In genomic region chr19:6058966-6059365, GRCm38 (mm10) we compare ENCODE assay signal across 9 mouse cellular contexts. TPM values are rescaled to one million over a fixed set of nuclear protein-coding genes. Genes with fewer than 3 reads are reported as not detected.
A peak's percentile ranks its signal among the peaks of the same experiment; 100 is the strongest.
DNase-seq lines count a peak whose midpoint lies in the region; ATAC-seq and TF ChIP-seq lines count a peak whose summit lies in the region.
"Had no signal": no experiment of that assay in that cellular context is flagged by ENCODE, and none has a peak within 500 bp of the region (broad histone marks: within the 10 kb centered on the region; RNA-seq: fewer than 3 reads in every experiment).

No protein-coding gene starts in this region.

- H3K9me3 ChIP-seq in embryonic facial prominence, embryonic 14.5 days (ENCODE audit: control insufficient read depth, low read length): no peaks in the 10 kb centered on the region
- no peaks in the 10 kb centered on the region for H3K9me3 ChIP-seq in intestine, embryonic 16.5 days (ENCODE audit: control insufficient read depth, low read length)
- no peaks in the 10 kb centered on the region for H3K9me3 ChIP-seq in neural tube, embryonic 12.5 days

- H3K27ac ChIP-seq in layer of hippocampus, adult 2 months: no peak overlapping the region; the same call in 1 of the 2 replicates
- H3K27ac ChIP-seq in embryonic facial prominence, embryonic 14.5 days (replicated peaks; ENCODE audit: low read depth, low read length): peak overlapping the region; percentile 81; the same call in 1 of the 2 replicates
- peak overlapping the region; percentile 74 for H3K27ac ChIP-seq in intestine, embryonic 16.5 days (ENCODE audit: low read length)
- no peak overlapping the region for H3K27ac ChIP-seq in neural tube, embryonic 12.5 days
- no peak overlapping the region for H3K27ac ChIP-seq in thymus, adult 2 months (ENCODE audit: control insufficient read depth, insufficient read depth, low read length)

- TF ChIP-seq CTCF in layer of hippocampus, adult 2 months (conservative IDR thresholded peaks at IDR 0.05): no peak
- no peak for TF ChIP-seq CTCF in thymus, adult 2 months (IDR thresholded peaks at IDR 0.05; ENCODE audit: borderline replicate concordance, control insufficient read depth, extremely low read depth, insufficient read depth, low read length, poor library complexity)

- TF ChIP-seq POLR2A in thymus, adult 2 months (IDR thresholded peaks at IDR 0.05; ENCODE audit: control insufficient read depth, extremely low read depth, insufficient read depth, low read length, poor library complexity): no peak

- peak overlapping the region; percentile 94 for H3K9ac ChIP-seq in embryonic facial prominence, embryonic 14.5 days (ENCODE audit: low read depth, low read length)
- H3K9ac ChIP-seq in intestine, embryonic 16.5 days (ENCODE audit: low read depth, low read length): peak overlapping the region; percentile 87
- peak overlapping the region; percentile 83; the same call in 1 of the 2 replicates for H3K9ac ChIP-seq in neural tube, embryonic 12.5 days

- peaks cover 34% of the 10 kb centered on the region for H3K36me3 ChIP-seq in embryonic facial prominence, embryonic 14.5 days (ENCODE audit: control insufficient read depth, insufficient read depth, low read length)
- H3K36me3 ChIP-seq in intestine, embryonic 16.5 days (ENCODE audit: control insufficient read depth, insufficient read depth, low read length): peaks cover 7% of the 10 kb centered on the region; the same call in 1 of the 2 replicates
- H3K36me3 ChIP-seq in neural tube, embryonic 12.5 days: peaks cover 30% of the 10 kb centered on the region
- H3K36me3 ChIP-seq in thymus, adult 2 months (ENCODE audit: control insufficient read depth, insufficient read depth, low read length): peaks cover 11% of the 10 kb centered on the region

- peak overlapping the region; percentile 68 for H3K4me2 ChIP-seq in embryonic facial prominence, embryonic 14.5 days (ENCODE audit: low read depth, low read length)
- peak overlapping the region; percentile 80 for H3K4me2 ChIP-seq in intestine, embryonic 16.5 days (ENCODE audit: low read depth, low read length)
- peak overlapping the region; percentile 84 for H3K4me2 ChIP-seq in neural tube, embryonic 12.5 days (replicated peaks)

- DNase-seq in layer of hippocampus, adult 2 months (ENCODE audit: low spot score in 2 of 2): no peak
- no peak for DNase-seq in layer of hippocampus, postnatal 36 days
- DNase-seq in embryonic facial prominence, embryonic 14.5 days (ENCODE audit: low spot score): no peak
- DNase-seq in right cerebral cortex, postnatal 14 days: no peak
- DNase-seq in thymus, adult 2 months: no peak
- DNase-seq: lung, postnatal 10 days had no signal

- WGBS in embryonic facial prominence, embryonic 14.5 days: 87% methylated on average over 5 of the region's 5 CpGs
- 65% methylated on average over 5 of the region's 5 CpGs for WGBS in intestine, embryonic 16.5 days
- 89% methylated on average over 5 of the region's 5 CpGs for WGBS in neural tube, embryonic 12.5 days
- 94% methylated on average over 5 of the region's 5 CpGs for WGBS in thymus, adult 2 months

- peak overlapping the region; percentile 96 for H3K4me3 ChIP-seq in layer of hippocampus, adult 2 months
- H3K4me3 ChIP-seq in embryonic facial prominence, embryonic 14.5 days (ENCODE audit: low read depth, low read length): peak overlapping the region; percentile 49
- H3K4me3 ChIP-seq in intestine, embryonic 16.5 days (ENCODE audit: low read length): peak overlapping the region; percentile 83
- H3K4me3 ChIP-seq in neural tube, embryonic 12.5 days: peak overlapping the region; percentile 85
- no peak overlapping the region for H3K4me3 ChIP-seq in thymus, adult 2 months (ENCODE audit: control insufficient read depth, insufficient read depth, low read length)

- H3K4me1 ChIP-seq in embryonic facial prominence, embryonic 14.5 days (ENCODE audit: control insufficient read depth, insufficient read depth, low read length): peaks cover 20% of the 10 kb centered on the region
- H3K4me1 ChIP-seq in intestine, embryonic 16.5 days (ENCODE audit: control insufficient read depth, insufficient read depth, low read length): peaks cover 33% of the 10 kb centered on the region
- H3K4me1 ChIP-seq in neural tube, embryonic 12.5 days: peaks cover 44% of the 10 kb centered on the region
- peaks cover 16% of the 10 kb centered on the region for H3K4me1 ChIP-seq in thymus, adult 2 months (replicated peaks; ENCODE audit: control insufficient read depth, insufficient read depth, low read length)

- no peak for ATAC-seq in embryonic facial prominence, embryonic 14.5 days (ENCODE audit: low read depth)
- ATAC-seq in intestine, embryonic 16.5 days: no peak
- ATAC-seq in neural tube, embryonic 12.5 days (ENCODE audit: low FRiP score, low read depth): no peak
- no peak for ATAC-seq in megakaryocyte-erythroid progenitor cell, adult 5-6 weeks (replicated peaks; ENCODE audit: low FRiP score, low TSS enrichment, poor library complexity, severe bottlenecking)

- no peaks in the 10 kb centered on the region for H3K27me3 ChIP-seq in embryonic facial prominence, embryonic 14.5 days (replicated peaks; ENCODE audit: control insufficient read depth, insufficient read depth, low read length)
- no peaks in the 10 kb centered on the region for H3K27me3 ChIP-seq in intestine, embryonic 16.5 days (replicated peaks; ENCODE audit: control insufficient read depth, insufficient read depth, low read length)
- H3K27me3 ChIP-seq in neural tube, embryonic 12.5 days (replicated peaks): no peaks in the 10 kb centered on the region
- H3K27me3 ChIP-seq in thymus, adult 2 months (ENCODE audit: control insufficient read depth, insufficient read depth, low read length): no peaks in the 10 kb centered on the region

RNA-seq across cellular contexts. Expression of gene Fau, which starts 1.3 kb away (rescaled TPM):
- total RNA-seq in layer of hippocampus, adult 2 months (2021): 100 to 1,000 TPM; 676 to 714 TPM
- 100 to 1,000 TPM; 676 to 701 TPM for total RNA-seq in layer of hippocampus, postnatal 36 days (2021)
- polyA plus RNA-seq in embryonic facial prominence, embryonic 14.5 days (2014; fragmentation: Nextera tagmentation; extraction: Ambion mirVana): 870 and 937 TPM in 2 replicates
- polyA plus RNA-seq in intestine, embryonic 16.5 days (2015; fragmentation: Nextera tagmentation; extraction: Ambion mirVana): 868 and 882 TPM in 2 replicates
- 635 and 643 TPM in 2 replicates for polyA plus RNA-seq in neural tube, embryonic 12.5 days (2016; fragmentation: Nextera tagmentation; extraction: Ambion mirVana)
- total RNA-seq in megakaryocyte-erythroid progenitor cell, adult 5-6 weeks (2014; fragmentation: Nextera tagmentation): 2,866 and 2,996 TPM in 2 replicates
- total RNA-seq in megakaryocyte-erythroid progenitor cell, adult 5-6 weeks (2017): 1,307 and 1,586 TPM in 2 replicates
- polyA plus RNA-seq in thymus, adult 2 months (2012; rRNA removed): 2,283 and 2,588 TPM in 2 replicates

RNA-seq across cellular contexts. Expression of gene Mrpl49, which starts 1.4 kb away (rescaled TPM):
- total RNA-seq in layer of hippocampus, adult 2 months (2021): 10 to 100 TPM; 42.8 to 49.6 TPM
- total RNA-seq in layer of hippocampus, postnatal 36 days (2021): 10 to 100 TPM; 46.8 to 47.9 TPM
- polyA plus RNA-seq in embryonic facial prominence, embryonic 14.5 days (2014; fragmentation: Nextera tagmentation; extraction: Ambion mirVana): 67.5 and 69.8 TPM in 2 replicates
- polyA plus RNA-seq in intestine, embryonic 16.5 days (2015; fragmentation: Nextera tagmentation; extraction: Ambion mirVana): 71.4 and 79.5 TPM in 2 replicates
- polyA plus RNA-seq in neural tube, embryonic 12.5 days (2016; fragmentation: Nextera tagmentation; extraction: Ambion mirVana): 66.0 and 68.6 TPM in 2 replicates
- 54.4 and 64.1 TPM in 2 replicates for total RNA-seq in megakaryocyte-erythroid progenitor cell, adult 5-6 weeks (2014; fragmentation: Nextera tagmentation)
- total RNA-seq in megakaryocyte-erythroid progenitor cell, adult 5-6 weeks (2017): 33.6 and 41.0 TPM in 2 replicates
- polyA plus RNA-seq in thymus, adult 2 months (2012; rRNA removed): 28.8 and 29.4 TPM in 2 replicates

RNA-seq across cellular contexts. Expression of gene Znhit2, which starts 2.0 kb away (rescaled TPM):
- total RNA-seq in layer of hippocampus, adult 2 months (2021): 10 to 100 TPM; 39.0 to 42.5 TPM
- total RNA-seq in layer of hippocampus, postnatal 36 days (2021): 10 to 100 TPM; 33.1 to 35.2 TPM
- 33.1 and 33.6 TPM in 2 replicates for polyA plus RNA-seq in embryonic facial prominence, embryonic 14.5 days (2014; fragmentation: Nextera tagmentation; extraction: Ambion mirVana)
- polyA plus RNA-seq in intestine, embryonic 16.5 days (2015; fragmentation: Nextera tagmentation; extraction: Ambion mirVana): 27.6 and 29.9 TPM in 2 replicates
- polyA plus RNA-seq in neural tube, embryonic 12.5 days (2016; fragmentation: Nextera tagmentation; extraction: Ambion mirVana): 34.3 and 38.2 TPM in 2 replicates
- total RNA-seq in megakaryocyte-erythroid progenitor cell, adult 5-6 weeks (2014; fragmentation: Nextera tagmentation): 11.5 and 16.7 TPM in 2 replicates
- 10.7 and 11.2 TPM in 2 replicates for total RNA-seq in megakaryocyte-erythroid progenitor cell, adult 5-6 weeks (2017)
- 69.6 and 80.8 TPM in 2 replicates for polyA plus RNA-seq in thymus, adult 2 months (2012; rRNA removed)

RNA-seq across cellular contexts. Expression of gene Tm7sf2, which starts 9.2 kb away (rescaled TPM):
- total RNA-seq in layer of hippocampus, adult 2 months (2021): 10 to 100 TPM; 25.3 to 26.0 TPM
- total RNA-seq in layer of hippocampus, postnatal 36 days (2021): 10 to 100 TPM; 26.4 to 34.2 TPM
- polyA plus RNA-seq in embryonic facial prominence, embryonic 14.5 days (2014; fragmentation: Nextera tagmentation; extraction: Ambion mirVana): 19.5 and 21.7 TPM in 2 replicates
- 37.3 and 39.0 TPM in 2 replicates for polyA plus RNA-seq in intestine, embryonic 16.5 days (2015; fragmentation: Nextera tagmentation; extraction: Ambion mirVana)
- 44.3 and 45.9 TPM in 2 replicates for polyA plus RNA-seq in neural tube, embryonic 12.5 days (2016; fragmentation: Nextera tagmentation; extraction: Ambion mirVana)
- 13.7 and 14.7 TPM in 2 replicates for total RNA-seq in megakaryocyte-erythroid progenitor cell, adult 5-6 weeks (2014; fragmentation: Nextera tagmentation)
- total RNA-seq in megakaryocyte-erythroid progenitor cell, adult 5-6 weeks (2017): 3.6 and 4.8 TPM in 2 replicates
- polyA plus RNA-seq in thymus, adult 2 months (2012; rRNA removed): 35.8 and 42.0 TPM in 2 replicates

RNA-seq across cellular contexts. Expression of gene Syvn1, which starts 12.6 kb away (rescaled TPM):
- 10 to 100 TPM; 42.0 to 45.1 TPM for total RNA-seq in layer of hippocampus, adult 2 months (2021)
- total RNA-seq in layer of hippocampus, postnatal 36 days (2021): 10 to 100 TPM; 46.4 to 52.3 TPM
- polyA plus RNA-seq in embryonic facial prominence, embryonic 14.5 days (2014; fragmentation: Nextera tagmentation; extraction: Ambion mirVana): 32.1 and 34.9 TPM in 2 replicates
- polyA plus RNA-seq in intestine, embryonic 16.5 days (2015; fragmentation: Nextera tagmentation; extraction: Ambion mirVana): 29.1 and 36.4 TPM in 2 replicates
- polyA plus RNA-seq in neural tube, embryonic 12.5 days (2016; fragmentation: Nextera tagmentation; extraction: Ambion mirVana): 33.2 and 35.2 TPM in 2 replicates
- total RNA-seq in megakaryocyte-erythroid progenitor cell, adult 5-6 weeks (2014; fragmentation: Nextera tagmentation): 31.2 and 52.3 TPM in 2 replicates
- 5.8 and 7.5 TPM in 2 replicates for total RNA-seq in megakaryocyte-erythroid progenitor cell, adult 5-6 weeks (2017)
- polyA plus RNA-seq in thymus, adult 2 months (2012; rRNA removed): 77.1 and 83.7 TPM in 2 replicates

Comparison
In these comparisons a context has a peak if more than half of its experiments do, and no peak if none do; other contexts are left out.
1. H3K27ac ChIP-seq: peak in embryonic facial prominence, embryonic 14.5 days (single experiment) and intestine, embryonic 16.5 days (single experiment); none in layer of hippocampus, adult 2 months (single experiment), neural tube, embryonic 12.5 days (single experiment) and thymus, adult 2 months (single experiment).
2. Peak in every context shown above with its lines, with median percentiles within 50 percentile points of each other: H3K4me2 ChIP-seq and H3K9ac ChIP-seq.